Mouse (Mus musculus): ENCODE results near the gene Kctd2.
"Not testable (repeated sequence)": the region's sequence is repeated elsewhere in the genome, so short reads cannot be mapped to it uniquely, and the experiment has no call there.

Kctd2 gene

GRCm38 (mm10) chr11:115439906-115440595 is 20.1 kb downstream of the Kctd2 start, which contains the start of gene Trim80:
Gene Trim80 (plus strand): TSS chr11:115440545.
- peak in 1 of 2 experiments; percentile 24 for DNase-seq

- DNase-seq, result peak in 1 of 2 experiments; percentile 25
Observed at GRCm38 (mm10) chr11:115441417-115441816, 21.5 kb downstream of the Kctd2 start.

GRCm38 (mm10) chr11:115446906-115447305 is 27.0 kb downstream of the Kctd2 start:
- peak in 1 of 2 experiments; percentile 48 for DNase-seq

- peak in 1 of 2 experiments; percentile 24 for DNase-seq
Observed at GRCm38 (mm10) chr11:115447321-115447885, 27.5 kb downstream of the Kctd2 start.

GRCm38 (mm10) chr11:115448075-115448474 is 28.1 kb downstream of the Kctd2 start:
- DNase-seq, result peak in 1 of 2 experiments; percentile 58

DNA sequence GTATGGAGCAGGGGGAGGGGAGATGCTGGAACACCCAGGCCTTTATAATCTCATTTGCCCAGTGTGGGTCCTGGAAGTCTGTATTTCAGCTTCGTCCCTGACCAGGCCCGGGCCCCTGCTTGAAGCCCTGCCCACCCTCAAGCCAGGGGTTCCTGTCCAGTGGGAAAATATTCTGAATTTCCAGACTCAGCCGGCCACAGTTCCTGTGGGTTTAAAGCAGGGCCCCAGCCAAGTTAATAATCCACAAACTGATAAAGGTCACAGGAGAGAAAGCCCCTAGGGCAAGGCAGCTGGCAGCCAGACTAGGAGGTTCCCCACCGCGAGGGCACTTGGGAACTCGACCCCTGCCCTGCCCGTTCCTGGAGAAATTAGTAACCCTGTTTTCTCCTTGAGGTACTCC is 29.1 kb downstream of the Kctd2 start:
- DNase-seq, result peak; percentile 65 to 80

- no peak for DNase-seq
Observed at GRCm38 (mm10) chr11:115450176-115450575, 30.2 kb downstream of the Kctd2 start.

- peak in 1 of 2 experiments; percentile 22 for DNase-seq
Observed at GRCm38 (mm10) chr11:115451781-115452241, 31.9 kb downstream of the Kctd2 start.

DNA sequence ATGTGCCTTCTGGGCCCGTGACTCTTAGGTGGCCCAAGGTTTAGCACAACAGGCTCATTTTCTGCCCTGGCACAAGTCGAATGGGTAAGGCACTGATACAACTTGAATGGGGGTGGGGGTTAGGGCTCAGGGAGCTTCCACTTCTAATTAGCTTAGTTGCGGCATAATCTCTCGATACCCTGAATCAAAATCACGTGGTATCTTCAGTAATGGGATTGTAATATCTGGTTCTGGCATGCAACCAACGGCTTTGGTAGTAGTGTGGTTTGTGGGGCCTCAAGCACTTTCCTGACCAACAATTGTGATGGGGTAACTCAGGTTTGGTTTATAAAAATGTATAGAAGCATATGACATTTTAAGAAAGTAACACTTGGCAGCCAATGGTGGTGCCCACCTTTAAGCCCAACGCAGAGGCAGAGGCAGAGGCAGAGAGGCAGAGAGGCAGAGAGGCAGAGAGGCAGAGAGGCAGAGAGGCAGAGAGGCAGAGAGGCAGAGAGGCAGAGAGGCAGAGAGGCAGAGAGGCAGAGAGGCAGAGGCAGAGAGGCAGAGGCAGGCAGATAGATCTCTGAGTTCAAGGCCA is 32.4 kb downstream of the Kctd2 start:
- no peak for DNase-seq

DNA sequence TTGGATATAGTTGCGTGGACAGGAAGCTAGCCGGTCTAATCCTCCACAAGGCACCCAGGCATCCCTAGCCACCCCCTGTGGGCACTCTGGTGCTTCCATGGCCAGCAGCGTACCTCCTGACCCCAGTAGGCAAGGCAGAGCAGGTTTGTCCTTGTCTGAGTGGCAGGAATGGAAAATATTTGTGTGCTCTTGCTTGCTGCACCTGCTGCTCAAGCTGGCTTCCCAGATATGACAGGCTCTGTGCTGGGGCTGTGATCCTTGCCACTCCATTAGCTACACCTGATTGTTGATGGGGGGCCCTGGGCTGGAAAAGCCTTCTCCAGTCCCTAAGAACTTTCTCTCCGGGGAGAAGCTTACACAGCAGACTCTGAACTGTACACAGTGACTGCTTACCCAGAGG is 33.4 kb downstream of the Kctd2 start:
- peak in 1 of 2 experiments; percentile 33 for DNase-seq

GRCm38 (mm10) chr11:115454822-115455221 is 34.9 kb downstream of the Kctd2 start:
- not testable (repeated sequence) for DNase-seq

- no peak for DNase-seq
Observed at GRCm38 (mm10) chr11:115455619-115456018, 35.7 kb downstream of the Kctd2 start.

GRCm38 (mm10) chr11:115456182-115456581 is 36.3 kb downstream of the Kctd2 start:
- no peak for DNase-seq

- peak; percentile 58 to 66 for DNase-seq
Observed at GRCm38 (mm10) chr11:115457405-115457804, 37.5 kb downstream of the Kctd2 start.

- DNase-seq, result peak in 1 of 2 experiments; percentile 42
Observed at GRCm38 (mm10) chr11:115460976-115461375, 41.0 kb downstream of the Kctd2 start.

DNA sequence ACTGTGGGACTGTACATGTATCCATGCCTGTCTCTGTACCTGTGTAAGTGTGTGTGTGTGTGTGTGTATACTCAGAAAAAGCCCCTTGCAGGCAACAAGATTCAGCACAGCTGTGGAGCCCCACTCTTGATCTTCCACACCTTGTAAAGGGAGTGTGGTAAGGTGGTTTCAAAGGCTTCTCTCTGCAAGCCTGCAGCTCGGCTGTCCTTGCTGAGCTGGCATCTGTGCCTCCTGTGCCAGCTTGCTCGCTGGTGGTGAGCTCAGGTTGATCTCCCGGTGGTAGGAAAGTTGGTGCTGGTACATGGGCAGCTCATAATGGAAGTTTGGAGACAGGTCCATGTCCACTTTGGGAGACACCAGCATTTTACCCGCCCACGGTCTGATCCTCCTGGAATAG is 41.9 kb downstream of the Kctd2 start:
- no peak for DNase-seq

GRCm38 (mm10) chr11:115462243-115462891 is 42.4 kb downstream of the Kctd2 start, which contains the start of gene Slc16a5:
Gene Slc16a5 (plus strand): TSS chr11:115462474.
- DNase-seq, result peak; percentile 50 to 68

DNA sequence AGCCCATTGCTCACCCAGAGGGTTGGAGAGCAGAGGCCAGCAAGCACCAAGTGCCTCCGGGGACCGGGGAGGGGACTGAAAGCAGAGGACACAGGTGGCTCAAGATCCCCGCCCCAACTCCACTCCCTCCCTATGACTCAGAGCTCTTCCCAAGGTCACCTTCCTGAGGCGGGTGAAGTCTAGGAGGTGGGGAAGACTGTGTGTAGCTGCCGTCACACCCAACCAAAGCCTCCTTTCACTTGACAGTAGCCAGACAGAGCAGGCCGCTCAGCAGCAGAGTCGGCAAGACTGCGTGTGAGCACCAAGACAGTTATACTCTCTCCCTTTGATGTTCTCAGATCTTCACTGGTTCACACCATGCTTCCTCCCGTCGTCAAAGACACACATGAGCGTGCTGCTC is 43.5 kb downstream of the Kctd2 start:
- DNase-seq, result peak in 1 of 2 experiments; percentile 45

DNA sequence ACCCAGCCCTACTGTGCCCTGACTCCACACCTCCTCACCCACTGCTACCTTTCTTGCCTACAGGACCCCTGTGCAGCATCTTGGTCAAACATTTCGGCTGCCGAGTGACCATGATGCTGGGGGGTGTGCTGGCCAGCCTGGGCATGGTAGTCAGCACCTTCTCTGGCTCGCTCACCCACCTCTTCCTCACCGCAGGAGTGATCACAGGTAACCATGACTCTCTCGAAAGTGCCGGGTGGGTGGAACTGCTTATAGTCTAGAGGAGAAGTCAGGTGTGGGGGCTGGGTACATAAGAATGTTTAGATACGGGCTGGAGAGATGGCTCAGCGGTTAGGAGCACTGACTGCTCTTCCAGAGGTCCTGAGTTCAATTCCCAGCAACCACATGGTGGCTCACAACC is 44.9 kb downstream of the Kctd2 start:
- DNase-seq, result no peak

GRCm38 (mm10) chr11:115467217-115467618 is 47.3 kb downstream of the Kctd2 start:
- peak in 1 of 2 experiments; percentile 19 for DNase-seq

GRCm38 (mm10) chr11:115472183-115472582 is 52.3 kb downstream of the Kctd2 start:
- DNase-seq, result no peak

DNA sequence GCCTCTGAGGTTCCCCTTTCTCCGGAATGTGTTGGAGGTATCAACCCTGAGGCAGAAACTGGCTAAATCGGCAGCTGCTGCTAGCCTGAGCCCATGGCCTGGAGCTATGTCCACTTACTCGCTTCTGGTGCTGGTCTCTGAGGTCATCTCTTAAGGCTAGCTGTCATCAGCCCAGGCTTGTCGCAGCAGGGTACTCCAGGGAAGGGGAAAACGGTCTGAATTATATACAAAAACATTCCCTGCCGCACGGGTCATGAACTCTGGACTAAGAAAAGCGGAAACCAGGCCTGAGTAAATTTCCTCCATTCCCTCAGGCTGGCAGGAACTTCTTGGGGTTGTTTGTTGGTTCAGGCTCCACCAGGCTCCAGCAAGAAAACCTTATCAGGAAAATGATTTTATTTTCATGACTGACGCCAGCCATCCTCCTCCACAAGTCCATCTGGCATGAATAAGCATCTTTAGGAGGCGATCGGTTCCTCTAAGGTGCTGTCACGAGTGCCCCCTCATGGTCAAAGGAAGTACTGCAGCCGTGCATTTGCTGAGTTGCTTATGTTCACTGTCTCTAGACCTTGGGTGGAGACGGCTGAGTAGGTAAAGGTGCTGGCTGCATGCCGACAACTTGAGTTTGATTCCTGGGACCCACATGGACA is 53.8 kb downstream of the Kctd2 start:
- peak; percentile 96 to 97 for DNase-seq

All from kidney, postnatal 4 days (tissue).